Mouse (Mus musculus): ENCODE data around the gene Rtel1. TPM values are rescaled to one million over a fixed set of nuclear protein-coding genes. Genes with fewer than 3 reads are reported as not detected.

Gene Rtel1
- 16.4 and 24.7 TPM in 2 replicates for polyA plus RNA-seq (2012; rRNA removed)

DNA sequence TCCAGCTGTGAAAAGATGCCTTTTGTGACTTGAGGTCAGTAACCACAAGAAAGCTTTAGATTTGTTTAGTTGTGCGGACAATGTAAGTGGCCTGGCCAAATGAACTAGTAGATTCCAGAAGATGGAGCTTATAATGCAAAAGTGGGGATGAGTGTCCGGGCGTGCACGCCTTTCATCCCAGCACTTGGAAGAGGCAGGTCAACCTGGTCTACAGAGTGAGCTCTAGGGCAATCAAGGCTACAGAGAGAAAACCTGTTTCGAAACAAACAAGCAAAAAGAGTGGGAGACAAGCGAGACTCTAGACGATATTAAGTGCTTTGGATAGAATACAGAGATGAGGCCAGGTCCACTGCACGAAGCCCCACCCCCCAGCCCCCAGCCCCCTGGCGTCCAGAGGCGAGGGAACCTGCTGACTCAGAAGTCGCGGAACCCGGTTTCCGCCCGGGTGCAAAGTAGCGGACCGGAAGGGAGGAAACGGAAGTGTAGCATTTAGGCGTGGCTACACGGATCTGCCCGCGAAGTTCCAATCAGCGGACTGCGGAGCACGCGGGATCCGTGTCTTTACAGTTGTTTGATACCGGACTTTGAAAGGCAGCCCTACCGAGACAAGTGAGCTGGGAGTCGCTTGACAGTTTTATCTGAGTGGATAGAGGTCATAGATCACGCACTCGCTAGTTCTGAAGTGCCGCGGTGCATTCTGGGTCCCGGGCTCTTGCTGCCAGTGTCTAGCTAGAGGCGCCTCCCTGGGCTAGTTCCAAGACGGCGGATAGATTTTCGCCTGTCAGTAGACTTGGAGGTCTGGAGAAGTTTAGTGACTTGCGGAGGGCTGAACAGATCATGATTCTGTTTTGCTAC lies at the start of gene Rtel1:
TSS of gene Rtel1 (plus strand) at position 492 of the 855 bp plus-strand sequence.
- peak; percentile 40; the same call in 1 of the 2 replicates for TF ChIP-seq POLR2A (IDR thresholded peaks at IDR 0.05; ENCODE audit: low read depth, low read length)
- TF ChIP-seq CTCF (IDR thresholded peaks at IDR 0.05; ENCODE audit: extremely low read depth, insufficient read length, insufficient replicate concordance, low read depth, low read length), result peak; percentile 44; the same call in 1 of the 2 replicates
- Histone ChIP-seq H3K4me1 (ENCODE audit: control insufficient read depth, insufficient read depth, insufficient read length, low read length) (peaks cover 2% of the 10 kb centered on the region; the same call in 1 of the 2 replicates), H3K4me3 (ENCODE audit: low read depth, low read length) (peak within 1 kb of the TSS; percentile 67), H3K27me3 (ENCODE audit: control insufficient read depth, insufficient read depth, low read length) (no peaks in the 10 kb centered on the region; the same call in 1 of the 2 replicates), H3K27ac (ENCODE audit: insufficient read depth, low read depth, low read length) (peak within 1 kb of the TSS; percentile 57), H3K36me3 (ENCODE audit: control insufficient read depth, insufficient read depth, low read length) (peaks cover 11% of the 10 kb centered on the region)
- 4% methylated on average over 40 of the region's 40 CpGs for WGBS

- H3K4me3 ChIP-seq (ENCODE audit: low read depth, low read length), result no peak overlapping the region
- H3K4me1 ChIP-seq (ENCODE audit: control insufficient read depth, insufficient read depth, insufficient read length, low read length), result no peaks in the 10 kb centered on the region
- H3K27me3 ChIP-seq (ENCODE audit: control insufficient read depth, insufficient read depth, low read length), result no peaks in the 10 kb centered on the region
- H3K27ac ChIP-seq (ENCODE audit: insufficient read depth, low read depth, low read length), result no peak overlapping the region
- H3K36me3 ChIP-seq (ENCODE audit: control insufficient read depth, insufficient read depth, low read length), result peaks cover 41% of the 10 kb centered on the region
- TF ChIP-seq POLR2A (IDR thresholded peaks at IDR 0.05; ENCODE audit: low read depth, low read length) (no peak), CTCF (IDR thresholded peaks at IDR 0.05; ENCODE audit: extremely low read depth, insufficient read length, insufficient replicate concordance, low read depth, low read length) (no peak)
- 91% methylated on average over 2 of the region's 2 CpGs for WGBS
Measured at GRCm38 (mm10) chr2:181272092-181272491, 47.4 kb upstream of the Rtel1 start.

- Histone ChIP-seq H3K4me3 (ENCODE audit: low read depth, low read length) (no peak overlapping the region), H3K27me3 (ENCODE audit: control insufficient read depth, insufficient read depth, low read length) (no peaks in the 10 kb centered on the region), H3K36me3 (ENCODE audit: control insufficient read depth, insufficient read depth, low read length) (peaks cover 38% of the 10 kb centered on the region), H3K4me1 (ENCODE audit: control insufficient read depth, insufficient read depth, insufficient read length, low read length) (no peaks in the 10 kb centered on the region; the same call in 1 of the 2 replicates), H3K27ac (ENCODE audit: insufficient read depth, low read depth, low read length) (no peak overlapping the region)
- no peak for TF ChIP-seq POLR2A (IDR thresholded peaks at IDR 0.05; ENCODE audit: low read depth, low read length)
- no peak for TF ChIP-seq CTCF (IDR thresholded peaks at IDR 0.05; ENCODE audit: extremely low read depth, insufficient read length, insufficient replicate concordance, low read depth, low read length)
- 82% methylated on average over 2 of the region's 2 CpGs for WGBS
Measured at GRCm38 (mm10) chr2:181273829-181274228, 45.7 kb upstream of the Rtel1 start.

DNA sequence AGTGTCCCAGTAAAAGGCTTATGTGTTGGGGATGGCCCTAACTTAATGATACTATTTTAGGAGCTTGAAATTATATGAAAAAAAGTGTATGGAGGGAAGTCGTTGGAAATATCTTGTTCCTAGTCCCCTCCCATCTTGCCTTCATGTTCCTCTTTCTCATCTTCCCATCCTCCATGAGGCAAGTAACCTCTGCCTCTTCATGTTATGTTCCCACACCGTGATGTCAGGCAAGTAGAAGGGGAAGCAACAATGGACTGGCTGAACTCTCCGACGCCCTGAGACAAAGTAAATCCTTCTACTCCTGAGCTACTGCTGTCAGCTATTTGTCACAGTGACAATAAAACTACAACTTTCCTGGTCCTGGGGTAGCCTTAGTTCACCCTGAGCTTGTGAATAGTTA lies 44.9 kb upstream of the Rtel1 start:
- 79% methylated on average over 4 of the region's 4 CpGs for WGBS
- Histone ChIP-seq H3K27me3 (ENCODE audit: control insufficient read depth, insufficient read depth, low read length) (no peaks in the 10 kb centered on the region), H3K4me3 (ENCODE audit: low read depth, low read length) (no peak overlapping the region), H3K4me1 (ENCODE audit: control insufficient read depth, insufficient read depth, insufficient read length, low read length) (no peaks in the 10 kb centered on the region; the same call in 1 of the 2 replicates), H3K36me3 (ENCODE audit: control insufficient read depth, insufficient read depth, low read length) (peaks cover 33% of the 10 kb centered on the region), H3K27ac (ENCODE audit: insufficient read depth, low read depth, low read length) (no peak overlapping the region)
- TF ChIP-seq CTCF (IDR thresholded peaks at IDR 0.05; ENCODE audit: extremely low read depth, insufficient read length, insufficient replicate concordance, low read depth, low read length), result no peak
- no peak for TF ChIP-seq POLR2A (IDR thresholded peaks at IDR 0.05; ENCODE audit: low read depth, low read length)

DNA sequence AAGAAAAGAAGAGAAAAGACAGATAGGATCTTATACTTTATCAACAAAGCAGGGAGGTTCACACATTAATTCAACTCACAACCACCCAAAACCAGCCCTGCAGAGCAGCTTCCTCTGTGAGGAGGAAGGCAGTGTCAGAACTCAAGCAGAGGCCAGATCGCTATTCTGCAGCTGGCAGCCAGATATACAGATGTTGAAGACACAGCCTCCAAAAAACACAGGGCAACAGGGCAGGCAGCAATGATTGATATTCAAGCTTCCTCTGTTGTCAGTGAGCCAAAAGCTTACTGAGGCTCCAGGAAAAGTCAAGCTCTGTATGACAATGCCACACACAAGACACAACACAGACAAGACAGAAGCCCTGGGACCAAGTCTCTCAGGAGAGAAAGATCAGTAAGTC lies 42.8 kb upstream of the Rtel1 start:
- no peak overlapping the region for H3K27ac ChIP-seq (ENCODE audit: insufficient read depth, low read depth, low read length)
- H3K27me3 ChIP-seq (ENCODE audit: control insufficient read depth, insufficient read depth, low read length), result no peaks in the 10 kb centered on the region
- 73% methylated on average over 1 of the region's 1 CpGs for WGBS
- TF ChIP-seq CTCF (IDR thresholded peaks at IDR 0.05; ENCODE audit: extremely low read depth, insufficient read length, insufficient replicate concordance, low read depth, low read length), result no peak
- no peak for TF ChIP-seq POLR2A (IDR thresholded peaks at IDR 0.05; ENCODE audit: low read depth, low read length)
- no peak overlapping the region for H3K4me3 ChIP-seq (ENCODE audit: low read depth, low read length)
- H3K36me3 ChIP-seq (ENCODE audit: control insufficient read depth, insufficient read depth, low read length), result peaks cover 27% of the 10 kb centered on the region
- no peaks in the 10 kb centered on the region; the same call in 1 of the 2 replicates for H3K4me1 ChIP-seq (ENCODE audit: control insufficient read depth, insufficient read depth, insufficient read length, low read length)

DNA sequence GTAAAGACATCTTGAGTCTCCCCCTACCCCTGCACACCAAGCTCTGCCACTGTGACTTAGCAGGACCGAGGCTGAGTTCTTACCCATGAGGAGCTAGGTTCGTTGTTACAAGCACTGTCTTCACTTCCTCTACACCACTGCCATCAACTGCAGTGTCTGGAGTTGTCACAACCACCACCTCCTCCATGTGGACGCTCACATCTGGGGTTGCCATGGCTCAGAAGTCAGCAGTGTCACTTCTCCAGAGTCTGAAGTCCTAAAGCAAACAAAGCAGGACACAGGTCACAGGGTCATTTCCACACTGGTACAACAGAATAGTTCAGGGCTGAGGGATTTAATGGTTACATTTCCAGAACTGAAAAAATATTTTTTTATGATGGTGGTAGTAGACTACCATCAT lies 41.7 kb upstream of the Rtel1 start:
- WGBS, result 70% methylated on average over 3 of the region's 3 CpGs
- H3K27ac ChIP-seq (ENCODE audit: insufficient read depth, low read depth, low read length), result no peak overlapping the region
- no peak for TF ChIP-seq CTCF (IDR thresholded peaks at IDR 0.05; ENCODE audit: extremely low read depth, insufficient read length, insufficient replicate concordance, low read depth, low read length)
- no peak for TF ChIP-seq POLR2A (IDR thresholded peaks at IDR 0.05; ENCODE audit: low read depth, low read length)

GRCm38 (mm10) chr2:181279968-181280367 lies 39.6 kb upstream of the Rtel1 start:
- Histone ChIP-seq H3K27me3 (ENCODE audit: control insufficient read depth, insufficient read depth, low read length) (no peaks in the 10 kb centered on the region), H3K36me3 (ENCODE audit: control insufficient read depth, insufficient read depth, low read length) (peaks cover 19% of the 10 kb centered on the region), H3K4me1 (ENCODE audit: control insufficient read depth, insufficient read depth, insufficient read length, low read length) (no peaks in the 10 kb centered on the region; the same call in 1 of the 2 replicates), H3K27ac (ENCODE audit: insufficient read depth, low read depth, low read length) (no peak overlapping the region), H3K4me3 (ENCODE audit: low read depth, low read length) (no peak overlapping the region)
- no peak for TF ChIP-seq CTCF (IDR thresholded peaks at IDR 0.05; ENCODE audit: extremely low read depth, insufficient read length, insufficient replicate concordance, low read depth, low read length)
- no peak for TF ChIP-seq POLR2A (IDR thresholded peaks at IDR 0.05; ENCODE audit: low read depth, low read length)
- WGBS, result 72% methylated on average over 1 of the region's 1 CpGs

More for the DNA sequence above, 41.7 kb upstream of the Rtel1 start:
- Histone ChIP-seq H3K4me3 (ENCODE audit: low read depth, low read length) (no peak overlapping the region), H3K27me3 (ENCODE audit: control insufficient read depth, insufficient read depth, low read length) (no peaks in the 10 kb centered on the region), H3K36me3 (ENCODE audit: control insufficient read depth, insufficient read depth, low read length) (peaks cover 24% of the 10 kb centered on the region), H3K4me1 (ENCODE audit: control insufficient read depth, insufficient read depth, insufficient read length, low read length) (no peaks in the 10 kb centered on the region; the same call in 1 of the 2 replicates)
